11 mouse cellular contexts compared by ENCODE assay signal in genomic region chr10:18393740-18394139, GRCm38 (mm10).
DNase-seq lines count a peak whose midpoint lies in the region; ATAC-seq and TF ChIP-seq lines count a peak whose summit lies in the region.
"Had no signal": no experiment of that assay in that cellular context is flagged by ENCODE, and none has a peak within 500 bp of the region (broad histone marks: within the 10 kb centered on the region; RNA-seq: fewer than 3 reads in every experiment).

No protein-coding gene starts in this region.

- peak; percentile 47 for DNase-seq in forebrain, postnatal 0 days
- no peak for DNase-seq in forebrain, embryonic 10.5 days (ENCODE audit: extremely low spot score, low spot score)
- DNase-seq in spleen, adult 2 months (ENCODE audit: low read depth in 1 of 2, low spot score in 2 of 2) = no peak
- no peak for DNase-seq in spleen, postnatal 10 days (ENCODE audit: low spot score in 2 of 2)
- DNase-seq in embryonic facial prominence, embryonic 10.5 days (ENCODE audit: low spot score) = peak; percentile 38
- DNase-seq in cerebellum, adult 9-10 months = no peak
- no peak for DNase-seq in gastrocnemius, postnatal 10 days
- DNase-seq: cerebellum, adult 11 months; spleen, adult 18-20 months had no signal

- H3K4me3 ChIP-seq in forebrain, postnatal 0 days (ENCODE audit: low read depth, low read length) = no peak overlapping the region
- no peak overlapping the region for H3K4me3 ChIP-seq in forebrain, embryonic 10.5 days
- H3K4me3 ChIP-seq in spleen, adult 2 months (ENCODE audit: extremely low read depth, insufficient read depth, insufficient read length) = no peak overlapping the region
- H3K4me3 ChIP-seq in embryonic facial prominence, embryonic 10.5 days = no peak overlapping the region
- no peak overlapping the region for H3K4me3 ChIP-seq in small intestine, adult 2 months (ENCODE audit: low read depth, low read length)
- H3K4me3 ChIP-seq: midbrain, embryonic 12.5 days had no signal

- peak; percentile 64 for TF ChIP-seq CTCF in forebrain, postnatal 0 days (IDR thresholded peaks at IDR 0.05; ENCODE audit: low read depth)
- TF ChIP-seq CTCF in spleen, adult 2 months (IDR thresholded peaks at IDR 0.05; ENCODE audit: extremely low read depth, insufficient read depth, insufficient read length, insufficient replicate concordance) = peak; percentile 3; the same call in 1 of the 2 replicates
- peak; percentile 41; the same call in 1 of the 2 replicates for TF ChIP-seq CTCF in small intestine, adult 2 months (IDR thresholded peaks at IDR 0.05; ENCODE audit: extremely low read depth, insufficient read length, insufficient replicate concordance, low read depth, low read length)

- H3K27ac ChIP-seq in forebrain, postnatal 0 days (ENCODE audit: low read depth, low read length) = no peak overlapping the region
- no peak overlapping the region for H3K27ac ChIP-seq in forebrain, embryonic 10.5 days
- no peak overlapping the region for H3K27ac ChIP-seq in spleen, adult 2 months (ENCODE audit: insufficient read depth, low read length)
- H3K27ac ChIP-seq in embryonic facial prominence, embryonic 10.5 days (replicated peaks) = no peak overlapping the region
- no peak overlapping the region for H3K27ac ChIP-seq in small intestine, adult 2 months (ENCODE audit: insufficient read depth, low read depth, low read length)
- H3K27ac ChIP-seq: midbrain, embryonic 12.5 days had no signal

- no peak for TF ChIP-seq POLR2A in spleen, adult 2 months (IDR thresholded peaks at IDR 0.05; ENCODE audit: low read depth, low read length)
- TF ChIP-seq POLR2A in small intestine, adult 2 months (IDR thresholded peaks at IDR 0.05; ENCODE audit: low read depth, low read length) = no peak

- no peak for ATAC-seq in forebrain, postnatal 0 days

- no peaks in the 10 kb centered on the region; the same call in 1 of the 2 replicates for H3K27me3 ChIP-seq in forebrain, postnatal 0 days (ENCODE audit: insufficient read depth, low read length)
- no peaks in the 10 kb centered on the region for H3K27me3 ChIP-seq in forebrain, embryonic 10.5 days (ENCODE audit: poor library complexity, severe bottlenecking)
- H3K27me3 ChIP-seq in spleen, adult 2 months (ENCODE audit: control insufficient read depth, insufficient read depth, low read length) = no peaks in the 10 kb centered on the region
- no peaks in the 10 kb centered on the region for H3K27me3 ChIP-seq in embryonic facial prominence, embryonic 10.5 days (replicated peaks; ENCODE audit: low read depth, poor library complexity, severe bottlenecking)
- no peaks in the 10 kb centered on the region for H3K27me3 ChIP-seq in small intestine, adult 2 months (ENCODE audit: control insufficient read depth, insufficient read depth, low read length)

- H3K9ac ChIP-seq in forebrain, postnatal 0 days = no peak overlapping the region
- H3K9ac ChIP-seq: midbrain, embryonic 12.5 days had no signal

- 51% methylated on average over 3 of the region's 3 CpGs for WGBS in forebrain, postnatal 0 days
- WGBS in forebrain, embryonic 10.5 days = 50% methylated on average over 3 of the region's 3 CpGs
- WGBS in spleen, adult 2 months = 58% methylated on average over 3 of the region's 3 CpGs
- 50% methylated on average over 3 of the region's 3 CpGs for WGBS in embryonic facial prominence, embryonic 10.5 days
- 63% methylated on average over 3 of the region's 3 CpGs for WGBS in small intestine, adult 2 months

- no peaks in the 10 kb centered on the region for H3K9me3 ChIP-seq in forebrain, postnatal 0 days (ENCODE audit: low read length)
- no peaks in the 10 kb centered on the region for H3K9me3 ChIP-seq in forebrain, embryonic 10.5 days
- no peaks in the 10 kb centered on the region for H3K9me3 ChIP-seq in embryonic facial prominence, embryonic 10.5 days
- H3K9me3 ChIP-seq: midbrain, embryonic 12.5 days had no signal

- H3K4me1 ChIP-seq in forebrain, postnatal 0 days (ENCODE audit: insufficient read depth) = no peaks in the 10 kb centered on the region; the same call in none of the 2 replicates
- peaks cover 21% of the 10 kb centered on the region for H3K4me1 ChIP-seq in forebrain, embryonic 10.5 days
- H3K4me1 ChIP-seq in spleen, adult 2 months (ENCODE audit: control insufficient read depth, insufficient read depth, insufficient read length) = no peaks in the 10 kb centered on the region
- H3K4me1 ChIP-seq in embryonic facial prominence, embryonic 10.5 days = peaks cover 14% of the 10 kb centered on the region
- H3K4me1 ChIP-seq in small intestine, adult 2 months (ENCODE audit: control insufficient read depth, insufficient read depth, insufficient read length, low read length) = no peaks in the 10 kb centered on the region

- H3K4me2 ChIP-seq in forebrain, postnatal 0 days (ENCODE audit: low read depth) = no peak overlapping the region
- H3K4me2 ChIP-seq: midbrain, embryonic 12.5 days had no signal

- H3K36me3 ChIP-seq in forebrain, postnatal 0 days (ENCODE audit: insufficient read depth) = no peaks in the 10 kb centered on the region
- H3K36me3 ChIP-seq in forebrain, embryonic 10.5 days (replicated peaks) = no peaks in the 10 kb centered on the region
- no peaks in the 10 kb centered on the region for H3K36me3 ChIP-seq in spleen, adult 2 months (ENCODE audit: control insufficient read depth, insufficient read depth, low read length)
- no peaks in the 10 kb centered on the region for H3K36me3 ChIP-seq in embryonic facial prominence, embryonic 10.5 days (replicated peaks)
- H3K36me3 ChIP-seq in small intestine, adult 2 months (ENCODE audit: control insufficient read depth, insufficient read depth, low read length) = no peaks in the 10 kb centered on the region
- H3K36me3 ChIP-seq: midbrain, embryonic 12.5 days had no signal

Comparison
In these comparisons a context has a peak if more than half of its experiments do, and no peak if none do; other contexts are left out.
1. DNase-seq: peak in forebrain, postnatal 0 days (single experiment) and embryonic facial prominence, embryonic 10.5 days (single experiment); none in forebrain, embryonic 10.5 days (single experiment), spleen, adult 2 months (0 of 2), spleen, postnatal 10 days (0 of 2), cerebellum, adult 9-10 months (single experiment) and gastrocnemius, postnatal 10 days (single experiment).
2. CTCF ChIP-seq: peak in every context shown above with its lines; median percentile 64 in forebrain, postnatal 0 days; 41 in small intestine, adult 2 months; 3 in spleen, adult 2 months.